Mouse (Mus musculus): ENCODE measurements around the gene Olfr1275. TPM values are rescaled to one million over a fixed set of nuclear protein-coding genes. Genes with fewer than 3 reads are reported as not detected.

Olfr1275 gene
- not detected for polyA plus RNA-seq (2015; fragmentation: Illumina TruSeq; extraction: RNeasy Lipid Tissue Mini Kit (QIAGEN cat#74804); ENCODE audit: insufficient read depth, low replicate concordance)

GRCm38 (mm10) chr2:111235186-111235585 is at the start of gene Olfr1275:
Gene Olfr1275 (minus strand): TSS chr2:111235286.

GRCm38 (mm10) chr2:111274006-111274405 is 38.9 kb upstream of the Olfr1275 start, which contains the start of gene Olfr1277:
Gene Olfr1277 (minus strand): TSS chr2:111274106.

GRCm38 (mm10) chr2:111254216-111254615 is 19.1 kb upstream of the Olfr1275 start, which contains the start of gene Olfr1276:
Gene Olfr1276 (plus strand): TSS chr2:111254516.

GRCm38 (mm10) chr2:111229502-111229901 is 5.6 kb downstream of the Olfr1275 start, which contains the start of gene 4930430A15Rik:
Gene 4930430A15Rik (minus strand): TSS chr2:111229602.

Other genes with a start within 250 kb of the Olfr1275 start
- not detected for gene Gm13941, start 129.3 kb downstream of the Olfr1275 start, polyA plus RNA-seq (2015; fragmentation: Illumina TruSeq; extraction: RNeasy Lipid Tissue Mini Kit (QIAGEN cat#74804); ENCODE audit: insufficient read depth, low replicate concordance)
- gene Gm15130, start 82.3 kb downstream of the Olfr1275 start, polyA plus RNA-seq (2015; fragmentation: Illumina TruSeq; extraction: RNeasy Lipid Tissue Mini Kit (QIAGEN cat#74804); ENCODE audit: insufficient read depth, low replicate concordance), result not detected
- gene 4930430A15Rik, start 5.7 kb downstream of the Olfr1275 start, polyA plus RNA-seq (2015; fragmentation: Illumina TruSeq; extraction: RNeasy Lipid Tissue Mini Kit (QIAGEN cat#74804); ENCODE audit: insufficient read depth, low replicate concordance), result not detected
- gene Olfr1276, start 19.2 kb upstream of the Olfr1275 start, polyA plus RNA-seq (2015; fragmentation: Illumina TruSeq; extraction: RNeasy Lipid Tissue Mini Kit (QIAGEN cat#74804); ENCODE audit: insufficient read depth, low replicate concordance), result not detected
- not detected for gene Olfr1277, start 38.8 kb upstream of the Olfr1275 start, polyA plus RNA-seq (2015; fragmentation: Illumina TruSeq; extraction: RNeasy Lipid Tissue Mini Kit (QIAGEN cat#74804); ENCODE audit: insufficient read depth, low replicate concordance)
- gene Olfr1278, start 54.9 kb upstream of the Olfr1275 start, polyA plus RNA-seq (2015; fragmentation: Illumina TruSeq; extraction: RNeasy Lipid Tissue Mini Kit (QIAGEN cat#74804); ENCODE audit: insufficient read depth, low replicate concordance), result not detected
- gene Olfr1279, start 65.3 kb upstream of the Olfr1275 start, polyA plus RNA-seq (2015; fragmentation: Illumina TruSeq; extraction: RNeasy Lipid Tissue Mini Kit (QIAGEN cat#74804); ENCODE audit: insufficient read depth, low replicate concordance), result not detected
- not detected for gene Olfr1280, start 78.7 kb upstream of the Olfr1275 start, polyA plus RNA-seq (2015; fragmentation: Illumina TruSeq; extraction: RNeasy Lipid Tissue Mini Kit (QIAGEN cat#74804); ENCODE audit: insufficient read depth, low replicate concordance)
- not detected for gene Olfr1281, start 91.2 kb upstream of the Olfr1275 start, polyA plus RNA-seq (2015; fragmentation: Illumina TruSeq; extraction: RNeasy Lipid Tissue Mini Kit (QIAGEN cat#74804); ENCODE audit: insufficient read depth, low replicate concordance)
- not detected for gene Olfr1282, start 100.8 kb upstream of the Olfr1275 start, polyA plus RNA-seq (2015; fragmentation: Illumina TruSeq; extraction: RNeasy Lipid Tissue Mini Kit (QIAGEN cat#74804); ENCODE audit: insufficient read depth, low replicate concordance)
- not detected for gene Olfr1283, start 131.5 kb upstream of the Olfr1275 start, polyA plus RNA-seq (2015; fragmentation: Illumina TruSeq; extraction: RNeasy Lipid Tissue Mini Kit (QIAGEN cat#74804); ENCODE audit: insufficient read depth, low replicate concordance)
- not detected for gene Olfr1284, start 140.2 kb upstream of the Olfr1275 start, polyA plus RNA-seq (2015; fragmentation: Illumina TruSeq; extraction: RNeasy Lipid Tissue Mini Kit (QIAGEN cat#74804); ENCODE audit: insufficient read depth, low replicate concordance)
- not detected for gene Olfr1286, start 187.8 kb upstream of the Olfr1275 start, polyA plus RNA-seq (2015; fragmentation: Illumina TruSeq; extraction: RNeasy Lipid Tissue Mini Kit (QIAGEN cat#74804); ENCODE audit: insufficient read depth, low replicate concordance)
- gene Olfr1287, start 213.9 kb upstream of the Olfr1275 start, polyA plus RNA-seq (2015; fragmentation: Illumina TruSeq; extraction: RNeasy Lipid Tissue Mini Kit (QIAGEN cat#74804); ENCODE audit: insufficient read depth, low replicate concordance), result not detected
- gene Olfr1288, start 238.8 kb upstream of the Olfr1275 start, polyA plus RNA-seq (2015; fragmentation: Illumina TruSeq; extraction: RNeasy Lipid Tissue Mini Kit (QIAGEN cat#74804); ENCODE audit: insufficient read depth, low replicate concordance), result not detected
- not detected for gene Olfr1289, start 245.5 kb upstream of the Olfr1275 start, polyA plus RNA-seq (2015; fragmentation: Illumina TruSeq; extraction: RNeasy Lipid Tissue Mini Kit (QIAGEN cat#74804); ENCODE audit: insufficient read depth, low replicate concordance)